Mouse (Mus musculus) brain, embryonic 14.5 days (tissue): ENCODE results near the gene Chchd5.

ENCODE experiments used
- CTCF ChIP-seq: fragments of 200-500 bp; IDR thresholded peaks from 2 replicates; pipeline ENCODE4 v1.5.1; 2012; ENCODE audit warnings: inconsistent platforms, mild to moderate bottlenecking, moderate library complexity, borderline replicate concordance; ENCODE audit not compliant: insufficient read depth, insufficient read length; ENCODE audit errors: extremely low read depth
- POLR2A ChIP-seq: fragments of 200-500 bp; IDR thresholded peaks from 2 replicates; pipeline ENCODE4 v1.6.1; 2012; ENCODE audit warnings: mild to moderate bottlenecking, inconsistent platforms, borderline replicate concordance; ENCODE audit not compliant: poor library complexity, insufficient read depth, insufficient read length, severe bottlenecking; ENCODE audit errors: extremely low read depth

GRCm38 (mm10) chr2:129179946-129180853 is 50.7 kb downstream of the Chchd5 start:
- TF ChIP-seq CTCF (no peak), POLR2A (no peak)
